Mouse (Mus musculus) ES-E14 (cell line): ENCODE data around the gene Cenpm.

Experiments
- HCFC1 ChIP-seq: IDR thresholded peaks from 2 replicates; pipeline ENCODE4 v1.6.1; 2012; ENCODE audit warnings: low read length, inconsistent platforms, borderline replicate concordance; ENCODE audit not compliant: insufficient read depth
- MAFK ChIP-seq: IDR thresholded peaks from 2 replicates; pipeline ENCODE4 v1.6.1; 2014; ENCODE audit warnings: mild to moderate bottlenecking, low read depth, low read length, inconsistent platforms; ENCODE audit not compliant: insufficient read depth
- ZC3H11A ChIP-seq: IDR thresholded peaks from 2 replicates; pipeline ENCODE4 v1.6.1; 2012; ENCODE audit warnings: low read depth, mild to moderate bottlenecking, inconsistent platforms, low read length, borderline replicate concordance
- ZNF384 ChIP-seq: IDR thresholded peaks from 2 replicates; pipeline ENCODE4 v1.6.1; 2012; ENCODE audit warnings: low read depth, low read length, inconsistent platforms

GRCm38 (mm10) chr15:82207504-82208219, 36.9 kb downstream of the Cenpm start:
- TF ChIP-seq ZNF384 (no peak), MAFK (no peak), HCFC1 (no peak), ZC3H11A (no peak)
